Mouse (Mus musculus): ENCODE measurements around the gene Camta1.

GRCm38 (mm10) chr4:151282103-151282502 lies 579.6 kb downstream of the Camta1 start:
- no peak for TF ChIP-seq GATA1 (IDR thresholded peaks at IDR 0.05; ENCODE audit: low read length)
- TF ChIP-seq TAL1 (IDR thresholded peaks at IDR 0.05; ENCODE audit: low read length), result no peak
